Mouse (Mus musculus) CD8-positive naive resting alpha-beta T cell, adult 2 months (primary cell): ENCODE measurements around the gene Vamp8.
A peak's percentile ranks its signal among the peaks of the same experiment; 100 is the strongest.

Experiments
- DNase-seq, 2 experiments: peaks; one replicate each; pipeline ENCODE4 v3.0.0; 2022; ENCODE audit warnings: low read depth in 2 of 2, low spot score in 2 of 2

Gene Vamp8

DNA sequence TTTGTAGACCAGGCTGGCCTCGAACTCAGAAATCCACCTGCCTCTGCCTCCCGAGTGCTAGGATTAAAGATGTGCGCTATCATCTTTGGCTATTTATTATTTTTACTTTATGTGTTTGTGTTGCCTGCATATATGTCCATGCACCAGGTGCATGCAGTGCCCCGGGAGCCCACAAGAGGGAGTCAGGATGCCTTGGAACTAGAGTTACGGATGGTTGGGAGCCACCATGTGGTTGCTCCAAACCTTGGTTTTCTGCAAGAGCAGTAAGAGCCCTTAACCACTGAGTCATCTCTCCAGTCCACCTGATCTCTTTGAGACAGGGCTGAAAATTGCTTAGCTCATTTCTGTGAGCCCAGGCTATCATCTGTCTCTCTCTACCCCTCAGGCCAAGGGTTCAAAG lies 16.6 kb upstream of the Vamp8 start:
- peak; percentile 77 to 88 for DNase-seq

DNA sequence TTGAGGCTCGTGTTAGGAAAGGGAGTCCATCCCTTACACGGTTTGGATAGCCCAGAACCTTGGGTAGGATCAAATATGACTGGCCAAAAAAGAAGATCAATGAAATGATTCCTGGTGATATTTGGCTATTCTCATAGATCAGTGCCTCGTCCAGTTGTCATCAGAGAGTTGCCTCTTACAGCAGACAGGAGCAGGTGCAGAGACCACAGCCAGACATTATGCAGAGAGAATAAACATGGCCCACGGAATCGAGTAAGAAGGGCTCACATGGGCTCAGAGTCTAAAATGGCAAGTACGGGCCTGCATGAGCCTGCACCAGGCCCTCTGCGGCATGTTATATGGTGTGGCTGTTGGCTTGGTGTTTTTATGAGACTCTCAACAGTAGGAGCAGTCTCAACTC lies 14.9 kb upstream of the Vamp8 start:
- DNase-seq: no peak

DNA sequence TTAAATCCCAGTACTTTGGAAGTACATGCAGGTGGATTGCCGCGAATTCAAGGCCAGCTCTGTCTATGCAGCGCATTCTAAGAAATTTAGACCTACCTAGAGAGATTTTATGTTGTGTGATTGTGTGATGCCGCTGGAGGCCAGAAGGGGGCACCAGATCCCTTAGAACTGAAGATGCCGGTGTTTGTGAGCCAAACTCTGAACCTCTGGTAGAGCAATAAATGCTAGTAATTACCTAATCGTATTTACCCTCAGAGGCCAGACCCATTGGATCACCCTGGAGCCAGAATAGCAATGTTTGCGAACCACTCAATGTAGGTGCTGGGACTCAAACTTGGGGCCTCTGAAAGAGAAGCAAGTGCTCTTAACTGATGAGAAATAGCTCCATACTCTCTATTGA lies 11.4 kb upstream of the Vamp8 start:
- DNase-seq: peak; percentile 69 to 82

DNA sequence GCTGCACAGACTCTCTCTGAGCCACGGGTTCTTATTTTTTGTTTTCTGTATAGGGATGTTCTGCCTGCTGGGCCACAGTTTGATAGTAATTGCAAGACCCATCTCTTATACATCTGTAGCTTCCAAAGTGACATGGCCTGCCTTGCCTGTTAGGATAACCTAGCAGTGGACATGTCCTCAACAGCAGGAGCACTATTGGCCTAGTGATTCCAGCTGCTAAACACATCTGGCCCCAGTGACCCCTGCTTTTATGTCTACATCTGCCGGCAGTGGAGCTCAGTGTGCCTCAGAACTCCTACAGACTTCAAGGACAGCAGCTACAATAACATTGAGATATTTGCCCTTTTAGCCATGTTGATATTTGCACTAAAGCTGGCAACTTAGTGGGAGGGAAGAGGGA lies 9.5 kb upstream of the Vamp8 start:
- DNase-seq: no peak

DNA sequence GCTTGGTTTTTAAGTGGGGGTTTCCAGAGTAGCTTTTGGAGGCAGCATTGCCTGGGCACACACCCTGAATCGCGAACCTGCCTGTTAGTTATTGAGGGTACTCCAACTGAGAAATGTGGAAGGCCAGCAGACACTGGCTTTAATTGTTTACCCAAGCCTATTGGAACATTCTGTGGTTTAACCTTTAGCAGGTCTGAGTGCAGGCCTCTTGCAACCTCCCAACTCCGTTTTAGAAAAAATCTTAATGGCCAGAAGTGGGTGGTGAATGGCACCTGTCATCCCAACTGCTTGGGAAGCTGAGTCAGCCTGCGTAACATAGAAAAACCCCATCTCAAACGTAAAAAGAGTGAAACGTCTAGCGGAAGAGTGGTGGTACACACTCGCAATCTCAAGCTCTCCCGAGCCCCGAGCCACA lies 6.3 kb upstream of the Vamp8 start:
- no peak for DNase-seq

DNA sequence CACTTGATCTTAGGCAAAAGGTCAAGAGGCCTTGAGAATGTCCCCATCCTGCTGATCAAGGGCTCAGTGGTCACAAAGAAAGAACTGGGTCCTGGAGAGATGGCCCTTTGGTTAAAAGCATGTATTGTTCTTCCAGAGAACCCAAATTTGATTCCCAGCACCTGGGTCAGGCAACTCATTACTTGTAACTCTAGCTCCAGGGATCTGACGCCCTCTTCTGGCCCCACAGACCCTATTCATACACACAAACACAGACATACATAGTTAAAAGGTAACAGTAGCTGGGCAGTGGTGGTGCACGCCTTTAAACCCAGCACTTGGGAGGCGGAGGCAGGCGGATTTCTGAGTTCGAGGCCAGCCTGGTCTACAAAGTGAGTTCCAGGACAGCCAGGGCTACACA lies 1.8 kb upstream of the Vamp8 start:
- no peak for DNase-seq

DNA sequence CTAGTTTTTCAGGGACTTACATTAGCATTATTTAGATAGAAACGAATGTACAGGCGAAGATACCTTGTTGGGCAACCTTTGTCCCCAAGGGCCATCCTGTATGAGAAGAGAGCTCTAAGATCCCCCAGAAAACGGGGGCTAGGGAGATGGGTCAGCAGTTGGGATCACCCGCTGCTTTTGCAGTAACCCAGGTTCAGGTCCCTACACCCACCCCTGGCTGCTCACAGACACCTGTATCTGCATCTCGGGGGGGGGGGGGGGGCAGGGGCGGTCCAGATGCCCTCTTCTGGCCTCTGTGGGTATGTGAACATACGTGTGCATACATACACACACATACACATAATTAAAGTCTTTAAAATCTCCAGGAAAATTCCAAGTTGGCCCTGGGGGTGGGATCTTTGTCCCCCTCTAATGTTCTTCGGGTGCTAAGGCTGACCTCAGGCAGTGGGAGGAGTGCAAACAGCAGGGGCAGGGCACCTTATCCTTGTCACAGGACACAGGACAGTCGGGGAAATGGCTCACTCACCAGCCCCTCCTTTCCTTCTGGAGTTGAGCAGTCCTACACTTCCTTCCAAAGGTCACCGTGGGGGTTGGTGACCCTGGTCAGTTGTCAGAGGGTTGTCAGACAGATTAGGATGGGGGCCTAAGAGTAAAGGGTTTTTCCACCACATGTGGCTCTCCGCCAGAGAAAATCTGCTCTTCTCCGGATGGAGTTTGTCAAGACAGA lies 455 bp upstream of the Vamp8 start:
- no peak for DNase-seq

DNA sequence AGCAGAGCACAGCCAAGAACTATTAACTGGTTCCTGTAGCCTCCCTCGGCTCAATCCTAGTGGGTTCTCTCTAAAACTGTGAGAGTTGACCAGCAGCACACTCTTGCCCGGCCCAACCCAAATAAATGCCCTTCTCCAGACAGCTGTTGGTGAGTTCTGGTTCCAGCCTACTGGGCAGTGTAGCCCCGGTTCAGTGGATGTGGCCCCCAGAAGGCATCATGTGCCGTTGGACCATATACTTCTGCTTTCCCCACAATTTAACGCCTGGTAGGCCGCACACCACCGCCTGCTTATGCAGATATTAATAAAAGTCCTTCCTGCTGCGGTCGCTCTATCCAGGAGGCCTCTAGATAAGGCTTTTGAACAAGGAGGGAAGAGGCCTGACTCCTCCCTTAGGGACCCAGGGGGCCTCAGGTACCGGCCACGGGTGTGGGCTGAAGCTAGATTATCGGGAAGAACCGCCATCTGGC lies 997 bp downstream of the Vamp8 start:
- DNase-seq: no peak

DNA sequence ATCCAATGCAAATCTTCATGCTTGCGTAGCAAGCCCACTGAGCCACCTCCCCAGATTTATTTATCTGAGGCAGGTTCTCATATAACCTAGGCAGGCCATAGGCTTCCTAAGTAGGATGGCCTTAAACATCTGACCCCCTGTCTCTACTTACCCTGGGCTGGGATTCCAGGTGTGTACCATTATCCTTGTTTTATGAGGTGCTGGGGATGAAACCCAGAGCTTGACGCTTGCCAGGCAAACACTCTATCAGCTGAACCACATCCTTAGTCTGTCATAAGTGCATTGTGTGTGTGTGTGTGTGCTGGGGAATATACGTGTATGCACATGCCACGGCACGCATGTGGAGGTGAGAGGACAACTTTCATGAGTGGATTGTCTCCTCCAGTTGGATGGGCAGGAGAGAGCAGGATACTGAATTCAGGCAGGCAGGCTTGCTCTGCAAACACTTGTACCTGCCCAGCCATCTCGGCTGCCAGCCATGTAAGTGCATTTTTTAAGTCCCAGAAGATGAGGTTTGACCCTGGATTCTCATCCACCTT lies 1.6 kb downstream of the Vamp8 start:
- DNase-seq: no peak

DNA sequence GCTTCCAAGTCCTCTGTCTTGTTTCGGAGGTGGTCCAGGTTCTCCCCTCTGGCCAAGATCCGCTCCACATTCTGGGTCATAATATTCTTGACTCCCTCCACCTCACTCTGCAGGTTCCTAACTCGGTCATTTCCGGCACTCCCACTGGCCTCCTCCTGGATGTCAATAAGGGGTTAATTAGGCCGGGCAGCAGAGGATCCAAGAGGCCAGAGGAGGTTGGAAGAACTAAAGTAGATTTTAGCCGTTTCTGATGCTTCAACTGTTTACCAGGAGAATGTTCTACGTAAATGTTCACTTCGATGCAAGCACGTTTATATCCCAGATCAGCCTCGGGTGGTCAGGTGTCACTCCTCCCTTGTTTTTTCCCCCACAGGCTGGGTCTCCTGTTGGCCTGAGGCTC lies 2.2 kb downstream of the Vamp8 start:
- no peak for DNase-seq

DNA sequence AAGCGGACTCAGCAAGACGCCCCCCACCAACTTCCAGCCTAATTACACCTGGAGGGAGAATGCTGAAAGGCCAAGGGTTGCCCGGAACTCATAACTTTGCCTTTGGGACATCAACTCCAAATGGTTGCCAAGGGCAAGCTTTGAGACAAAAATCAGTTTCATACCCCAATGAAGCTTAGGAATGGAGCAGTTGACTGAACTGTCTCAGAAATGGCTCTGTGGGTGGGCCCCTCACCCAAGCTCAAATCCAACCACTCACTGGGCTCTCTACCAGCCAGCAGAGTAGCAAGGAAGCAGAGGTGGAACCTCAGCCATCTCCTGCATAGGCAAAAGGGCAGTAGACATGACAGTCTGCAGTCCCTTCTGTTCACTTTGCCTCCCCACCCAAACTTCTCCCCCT lies 2.7 kb downstream of the Vamp8 start:
- DNase-seq: no peak

DNA sequence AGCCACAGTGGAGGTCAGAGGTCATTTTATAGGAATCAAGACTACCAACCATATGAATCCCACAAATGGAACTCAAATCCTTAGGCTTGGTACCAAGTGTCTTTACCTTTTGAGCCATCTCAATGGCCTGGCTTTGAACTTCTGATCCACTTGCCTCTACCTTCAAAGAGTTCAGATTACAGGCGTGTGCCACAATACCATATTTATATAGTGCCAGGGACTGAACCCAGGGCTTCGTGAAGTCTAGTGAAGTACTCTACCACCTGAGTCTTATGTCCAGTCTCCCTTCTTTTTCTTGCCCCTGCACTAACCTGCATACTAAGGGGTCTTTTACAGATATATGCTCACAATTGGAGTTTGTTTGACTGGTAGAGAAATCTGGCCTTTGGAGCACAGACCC lies 3.9 kb downstream of the Vamp8 start:
- no peak for DNase-seq

DNA sequence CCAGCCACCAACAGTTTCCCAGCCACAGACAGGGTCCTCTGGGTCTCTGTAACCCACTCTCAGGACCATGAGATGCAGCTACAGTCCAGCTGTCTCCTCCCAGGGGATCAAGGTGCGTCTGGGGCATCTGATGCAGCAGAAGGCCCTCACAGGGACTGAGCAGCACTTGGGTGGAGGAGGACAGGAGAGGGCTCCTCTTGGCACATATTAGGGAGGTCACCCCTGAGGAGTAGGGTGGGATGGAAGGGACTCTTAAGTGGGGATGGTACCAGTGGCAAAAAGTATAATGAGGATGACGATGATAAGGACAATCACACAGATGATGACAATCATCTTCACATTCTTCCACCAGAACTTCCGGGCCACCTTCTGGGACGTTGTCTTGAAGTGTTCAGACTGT lies 5.2 kb downstream of the Vamp8 start:
- DNase-seq: no peak

DNA sequence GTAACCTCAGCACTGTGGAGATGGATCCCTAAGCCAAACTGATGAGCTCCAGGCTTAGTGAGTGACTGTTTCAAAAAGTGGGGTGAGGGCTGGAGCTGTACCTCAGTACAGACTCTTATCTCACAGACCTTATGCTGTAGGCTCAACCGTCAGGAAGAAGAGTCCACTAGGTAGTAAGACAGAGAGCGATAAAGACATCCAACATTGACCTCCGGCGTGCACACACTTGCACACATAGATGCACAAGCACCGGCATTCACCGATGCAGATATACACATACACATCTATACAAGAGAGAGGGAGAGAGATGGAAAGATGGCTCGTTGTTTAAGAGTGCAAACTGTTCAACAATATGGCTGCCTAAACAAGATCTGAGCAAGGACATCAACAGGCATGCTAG lies 6.6 kb downstream of the Vamp8 start:
- DNase-seq: no peak

DNA sequence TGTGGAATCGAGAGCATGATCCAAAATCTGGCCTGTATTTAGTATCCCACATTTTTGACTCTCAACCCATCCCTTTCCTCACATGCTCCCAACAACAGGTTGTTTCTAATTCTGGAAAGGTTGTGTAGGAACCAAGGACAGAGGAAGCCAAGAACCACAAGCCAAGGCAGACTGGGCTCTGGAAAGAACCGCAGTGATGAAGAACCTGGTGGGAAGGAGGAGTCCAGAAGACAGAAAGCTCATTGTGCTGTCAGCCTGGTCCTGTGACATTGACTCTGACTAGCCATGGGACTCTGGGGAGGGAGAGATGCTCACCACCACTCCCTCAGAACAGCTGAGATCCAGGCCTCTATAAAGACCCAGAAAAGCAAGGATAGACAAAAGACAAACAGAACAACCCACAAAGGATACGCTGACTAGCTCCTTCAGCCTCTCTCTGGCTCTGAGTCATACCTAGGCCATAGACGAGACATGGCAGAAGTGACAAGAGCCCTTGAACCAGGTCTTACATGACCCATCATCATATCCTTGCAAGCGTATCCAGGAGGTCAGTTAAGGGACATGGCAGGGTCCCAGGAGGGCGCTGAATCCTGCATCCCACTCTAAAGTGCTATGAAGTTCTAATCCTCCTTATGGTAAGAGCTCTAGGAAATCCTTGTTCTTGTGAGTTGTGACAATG lies 7.2 kb downstream of the Vamp8 start:
- no peak for DNase-seq

DNA sequence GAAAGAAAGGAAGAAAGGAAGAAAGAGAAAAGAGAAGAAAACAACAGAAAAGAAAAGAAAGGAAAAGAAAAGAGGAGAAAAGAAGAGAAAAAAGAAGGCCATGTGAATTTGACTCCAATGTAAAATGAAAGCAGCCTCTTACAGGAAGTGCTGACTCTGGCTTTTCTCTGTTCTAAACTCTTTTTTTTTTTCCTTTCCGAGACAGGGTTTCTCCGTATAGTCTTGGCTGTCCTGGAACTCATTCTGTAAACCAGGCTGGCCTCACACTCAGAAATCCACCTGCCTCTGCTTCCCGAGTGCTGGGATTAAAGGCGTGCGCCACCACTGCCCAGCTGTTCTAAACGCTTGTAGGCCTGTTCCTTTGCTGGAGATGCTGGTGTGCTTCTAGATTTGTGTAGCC lies 8.0 kb downstream of the Vamp8 start:
- DNase-seq: no peak

DNA sequence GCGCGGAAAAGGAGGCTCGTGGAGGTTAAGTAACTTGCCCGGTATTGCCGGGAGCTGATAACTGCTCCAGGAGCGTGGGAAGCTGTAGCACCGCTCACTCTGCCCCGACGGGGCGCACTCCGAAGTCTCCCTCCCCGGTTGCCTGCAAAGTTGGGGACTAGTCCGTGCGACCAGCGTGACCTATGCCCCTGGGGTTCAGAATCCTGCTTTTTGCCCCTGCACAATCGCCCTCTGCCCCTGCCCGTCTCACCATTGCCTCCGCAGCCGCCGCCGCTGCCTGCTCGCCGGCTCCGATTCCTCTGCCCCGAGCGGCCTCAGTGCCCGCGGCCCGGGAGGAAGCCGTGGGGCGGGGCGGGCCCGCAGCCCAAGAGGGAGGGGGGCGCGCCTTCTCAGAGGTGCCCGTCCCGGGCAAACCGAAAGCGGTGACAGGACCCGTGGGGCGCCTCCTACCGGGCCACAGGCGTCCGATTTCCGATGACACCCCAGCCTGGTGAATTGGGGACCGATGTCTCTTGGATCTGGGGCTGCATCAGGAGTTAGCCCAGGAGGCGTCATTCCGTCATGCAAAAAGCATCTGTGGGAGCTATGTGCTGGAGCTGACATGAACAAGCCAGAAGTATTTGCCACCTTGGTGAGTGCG lies 10.3 kb downstream of the Vamp8 start, which contains the start of gene Vamp5:
Gene Vamp5 (minus strand): TSS at position 338 of the 640 bp plus-strand sequence.
- peak; percentile 84 to 85 for DNase-seq

DNA sequence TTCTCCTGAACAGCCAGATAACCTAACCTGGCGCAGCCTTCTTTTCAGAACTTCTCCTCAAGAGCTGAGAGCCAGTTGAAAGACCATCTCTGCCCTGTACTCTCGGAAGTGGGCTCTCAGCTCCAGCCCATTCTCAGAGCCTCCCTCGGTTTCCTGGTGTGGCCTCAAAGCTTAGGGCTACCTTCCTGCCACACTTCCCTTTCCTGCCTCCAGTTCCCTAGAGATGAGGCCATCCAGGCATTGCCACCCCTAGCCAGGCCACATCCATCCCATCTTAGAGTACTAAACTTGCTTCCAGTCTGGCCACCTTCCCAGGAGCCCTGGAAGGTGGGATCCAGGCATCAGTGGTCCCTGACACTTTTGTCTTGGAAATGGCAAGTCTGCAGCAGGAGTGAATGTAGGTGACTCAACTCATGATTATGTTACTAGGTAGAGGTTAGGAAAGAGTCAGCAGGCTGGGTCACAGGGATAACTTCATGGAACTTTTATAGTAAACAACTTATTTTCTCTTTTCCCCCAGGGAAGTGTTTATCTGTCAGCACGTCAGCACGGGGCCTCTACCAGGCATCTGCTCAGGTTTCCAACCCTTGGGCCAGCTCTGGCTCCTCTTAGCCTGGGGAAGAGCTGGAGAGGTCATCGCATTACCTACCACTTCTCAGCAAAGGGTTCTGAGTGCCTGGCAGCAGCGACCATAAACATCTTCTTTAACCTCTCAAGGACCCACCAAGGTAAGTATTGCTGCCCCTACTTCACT lies 10.9 kb downstream of the Vamp8 start:
- no peak for DNase-seq

DNA sequence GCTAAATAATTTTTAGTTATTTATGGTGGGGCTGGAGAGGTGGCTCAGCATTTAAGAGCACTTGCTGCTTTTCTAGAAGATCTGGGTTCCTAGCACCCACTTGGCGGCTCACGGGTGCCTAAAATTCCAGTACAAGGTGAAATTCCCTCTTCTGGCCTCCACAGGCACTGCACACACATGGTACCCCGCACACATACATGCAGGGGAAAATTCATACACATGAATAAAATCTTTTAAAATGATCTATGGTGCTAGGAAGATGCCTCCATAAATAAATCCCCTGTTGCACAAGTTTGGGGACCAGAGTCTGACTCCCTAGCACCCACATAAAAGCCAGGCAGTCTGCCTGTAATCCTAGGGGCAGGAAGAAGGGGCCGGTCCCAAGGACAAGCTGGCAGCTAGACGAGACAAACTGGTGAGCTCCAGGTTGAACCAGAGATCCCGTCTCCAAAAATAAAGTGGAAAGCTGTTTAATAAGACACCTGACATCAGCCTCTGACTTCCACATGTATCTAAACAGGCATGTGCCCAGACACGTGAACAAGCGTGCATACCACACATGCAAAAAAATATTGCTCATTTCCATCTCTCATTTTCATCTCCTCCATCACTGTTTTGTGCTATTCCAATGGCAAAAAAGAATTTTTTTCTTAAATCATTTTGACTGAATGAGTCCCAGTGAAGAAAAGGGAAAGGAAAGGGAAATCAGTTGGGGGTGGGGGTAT lies 11.8 kb downstream of the Vamp8 start:
- no peak for DNase-seq

DNA sequence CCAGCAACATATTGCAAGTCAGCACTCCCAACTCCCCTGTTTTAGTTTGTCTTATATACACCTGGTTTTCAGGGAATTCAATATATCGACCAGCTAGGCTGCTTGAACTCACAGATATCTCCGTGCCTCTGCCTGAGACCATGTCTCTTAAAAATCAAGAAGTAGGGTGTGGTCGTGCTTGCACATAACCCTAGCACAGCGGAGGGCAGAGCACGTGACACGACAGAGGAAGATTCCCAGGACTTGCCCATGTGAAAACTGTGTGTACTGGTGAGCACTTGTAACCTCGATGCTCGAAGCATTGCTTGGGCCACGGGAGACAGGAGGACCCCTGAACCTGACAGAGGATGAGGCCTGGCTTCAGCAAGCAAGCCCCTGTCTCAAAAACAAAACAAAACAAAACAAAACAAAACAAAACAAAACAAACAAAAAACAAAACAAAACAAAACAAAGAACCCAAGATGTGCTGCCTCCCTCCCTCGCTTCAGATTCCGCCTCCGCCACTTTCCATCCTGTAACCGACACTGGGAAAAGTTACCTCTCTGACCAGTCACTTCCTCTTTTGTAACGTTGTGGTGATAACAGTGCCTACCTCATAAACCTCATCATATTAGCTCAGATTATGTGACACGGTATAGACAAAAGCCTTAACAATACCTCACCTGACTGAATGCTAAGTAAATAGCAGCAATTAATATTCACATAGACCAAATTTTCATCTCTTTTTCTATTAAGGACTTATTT lies 15.5 kb downstream of the Vamp8 start:
- DNase-seq: no peak
